Mouse (Mus musculus): ENCODE measurements at regions not wholly inside any gene's neighbourhood (a gene's known extent, or its start where the extent isn't known, plus 50 kb on each side); places are given as distances from the start of the nearest gene placed in this dataset.
"Not testable (repeated sequence)": the region's sequence is repeated elsewhere in the genome, so short reads cannot be mapped to it uniquely, and the experiment has no call there.

- Histone ChIP-seq H3K4me2 (replicated peaks) (no peak overlapping the region), H3K27me3 (no peaks in the 10 kb centered on the region), H3K27ac (no peak overlapping the region), H3K36me3 (no peaks in the 10 kb centered on the region), H3K9ac (no peak overlapping the region), H3K4me3 (no peak overlapping the region), H3K9me3 (no peaks in the 10 kb centered on the region), H3K4me1 (no peaks in the 10 kb centered on the region)
- 71% methylated on average over 1 of the region's 1 CpGs for WGBS
- ATAC-seq (ENCODE audit: low FRiP score, low read depth): no peak
Measured at GRCm38 (mm10) chr4:89753484-89753883, 74.2 kb downstream of the Dmrta1 start.

- H3K27me3 ChIP-seq: no peaks in the 10 kb centered on the region
- H3K4me2 ChIP-seq (replicated peaks): no peak overlapping the region
- H3K27ac ChIP-seq: no peak overlapping the region
- no peak for ATAC-seq (ENCODE audit: low FRiP score, low read depth)
- H3K9me3 ChIP-seq: no peaks in the 10 kb centered on the region
- no peak overlapping the region for H3K9ac ChIP-seq
- WGBS: 47% methylated on average over 10 of the region's 10 CpGs
- H3K36me3 ChIP-seq: no peaks in the 10 kb centered on the region
- no peaks in the 10 kb centered on the region for H3K4me1 ChIP-seq
- no peak overlapping the region for H3K4me3 ChIP-seq
Measured at GRCm38 (mm10) chr4:89776269-89776668, 97.0 kb downstream of the Dmrta1 start.

DNA sequence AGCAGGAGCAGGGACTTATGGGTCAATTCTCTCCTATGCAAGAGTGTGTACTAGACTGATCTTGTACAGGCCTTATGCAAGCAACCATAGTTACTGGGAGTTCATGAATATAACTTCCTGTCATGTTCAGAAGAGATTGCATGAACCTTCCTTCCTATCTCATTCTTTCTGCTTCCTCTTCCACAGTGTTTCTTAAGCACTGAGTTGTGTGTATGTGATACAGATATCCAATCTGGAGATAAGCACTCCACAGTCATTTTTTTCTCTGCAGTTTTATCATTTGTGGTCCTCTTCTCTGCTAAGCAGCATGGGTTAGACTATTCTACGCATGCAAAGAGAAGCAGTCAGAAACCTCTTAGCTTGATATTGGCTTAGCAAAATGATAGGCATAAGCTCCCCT is 102.3 kb downstream of the Dmrta1 start:
- Histone ChIP-seq H3K4me1 (no peaks in the 10 kb centered on the region), H3K27ac (no peak overlapping the region), H3K27me3 (no peaks in the 10 kb centered on the region), H3K36me3 (no peaks in the 10 kb centered on the region), H3K9me3 (no peaks in the 10 kb centered on the region), H3K4me3 (no peak overlapping the region), H3K9ac (no peak overlapping the region), H3K4me2 (replicated peaks) (no peak overlapping the region)
- no peak for ATAC-seq (ENCODE audit: low FRiP score, low read depth)
- 89% methylated on average over 1 of the region's 1 CpGs for WGBS

GRCm38 (mm10) chr4:89816823-89817222 is 137.6 kb downstream of the Dmrta1 start:
- H3K4me2 ChIP-seq (replicated peaks): no peak overlapping the region
- ATAC-seq (ENCODE audit: low FRiP score, low read depth): no peak
- H3K27ac ChIP-seq: no peak overlapping the region
- no peaks in the 10 kb centered on the region for H3K4me1 ChIP-seq
- H3K27me3 ChIP-seq: no peaks in the 10 kb centered on the region
- 88% methylated on average over 7 of the region's 7 CpGs for WGBS
- H3K9ac ChIP-seq: no peak overlapping the region
- H3K4me3 ChIP-seq: no peak overlapping the region
- H3K36me3 ChIP-seq: no peaks in the 10 kb centered on the region
- no peaks in the 10 kb centered on the region for H3K9me3 ChIP-seq

DNA sequence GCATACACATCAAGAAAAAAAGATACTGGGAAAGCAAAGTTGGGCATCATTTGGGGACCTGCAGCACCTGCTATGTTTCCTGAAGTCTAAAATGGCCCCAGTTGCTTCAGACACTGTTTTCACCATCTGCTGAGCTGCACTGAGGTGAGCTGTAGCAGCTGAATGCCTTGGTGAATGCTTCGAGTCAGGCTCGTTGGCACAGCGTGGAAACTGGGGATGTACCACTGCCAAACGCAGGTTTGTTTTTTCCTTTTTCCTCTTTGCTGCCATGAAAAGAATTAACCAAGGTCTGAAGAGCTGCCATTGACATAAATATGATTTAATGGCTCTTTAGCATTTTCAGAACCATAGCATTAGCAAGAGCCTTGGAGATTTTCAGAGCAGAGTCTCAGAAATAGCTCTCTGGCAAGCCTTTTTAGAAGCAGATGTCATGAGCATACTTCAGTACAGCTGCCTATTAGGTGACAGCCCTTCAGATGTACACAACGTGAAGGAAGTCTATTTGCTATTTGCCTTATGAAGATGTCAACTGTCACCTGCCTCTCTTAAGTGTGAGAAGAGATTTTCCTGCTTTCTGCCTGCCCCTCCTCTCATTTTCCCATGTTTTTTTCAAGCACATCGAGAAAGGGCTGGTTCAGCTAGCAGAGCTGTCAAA is 155.4 kb downstream of the Dmrta1 start:
- Histone ChIP-seq H3K36me3 (no peaks in the 10 kb centered on the region), H3K4me1 (no peaks in the 10 kb centered on the region), H3K9ac (no peak overlapping the region), H3K27ac (no peak overlapping the region), H3K27me3 (no peaks in the 10 kb centered on the region), H3K4me3 (no peak overlapping the region), H3K9me3 (no peaks in the 10 kb centered on the region), H3K4me2 (replicated peaks) (no peak overlapping the region)
- ATAC-seq (ENCODE audit: low FRiP score, low read depth): no peak
- 67% methylated on average over 6 of the region's 6 CpGs for WGBS

- not testable (repeated sequence) for H3K9ac ChIP-seq, H3K4me3 ChIP-seq, H3K27me3 ChIP-seq, H3K4me1 ChIP-seq, H3K36me3 ChIP-seq, H3K9me3 ChIP-seq, H3K27ac ChIP-seq
- 35% methylated on average over 8 of the region's 15 CpGs for WGBS
- ATAC-seq (ENCODE audit: low FRiP score, low read depth): peak; percentile 61; the same call in 1 of the 2 replicates
- H3K4me2 ChIP-seq (replicated peaks): peak overlapping the region; percentile 27; the same call in 1 of the 2 replicates
Measured at GRCm38 (mm10) chr4:89875375-89876055, 196.3 kb downstream of the Dmrta1 start.

DNA sequence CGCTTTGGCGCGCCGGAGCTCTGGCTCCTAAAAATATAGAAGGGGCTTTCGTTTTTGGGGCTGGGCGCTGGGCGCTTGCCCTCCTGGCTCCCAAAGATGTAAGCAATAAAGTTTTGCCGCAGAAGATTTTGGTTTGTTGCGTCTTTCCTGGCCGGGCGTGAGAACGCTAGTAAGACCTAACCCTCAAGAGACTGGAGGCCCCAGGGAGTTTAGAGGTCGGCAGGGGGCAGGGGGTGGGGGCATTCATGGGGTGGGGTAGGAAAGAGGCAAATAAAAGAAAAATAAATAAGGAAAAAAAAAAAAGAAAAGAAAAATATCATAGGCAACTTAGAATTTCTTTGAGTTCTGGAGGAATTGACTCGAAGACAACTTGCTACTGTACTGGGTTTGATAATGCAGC is 196.9 kb downstream of the Dmrta1 start:
- H3K9me3 ChIP-seq; H3K4me1 ChIP-seq; H3K27me3 ChIP-seq; H3K27ac ChIP-seq; H3K9ac ChIP-seq; H3K36me3 ChIP-seq; ATAC-seq (ENCODE audit: low FRiP score, low read depth): not testable (repeated sequence)
- Histone ChIP-seq H3K4me2 (replicated peaks) (peak overlapping the region; percentile 60), H3K4me3 (peak overlapping the region; percentile 41)
- WGBS: 26% methylated on average over 7 of the region's 14 CpGs

- Histone ChIP-seq H3K27me3 (no peaks in the 10 kb centered on the region), H3K4me1 (no peaks in the 10 kb centered on the region)
- WGBS: 51% methylated on average over 3 of the region's 3 CpGs
Measured at GRCm38 (mm10) chr4:89881083-89881482, 201.8 kb downstream of the Dmrta1 start.

GRCm38 (mm10) chr4:89909622-89910021 is 230.4 kb downstream of the Dmrta1 start:
- Histone ChIP-seq H3K4me1 (no peaks in the 10 kb centered on the region), H3K4me2 (replicated peaks) (no peak overlapping the region), H3K9me3 (no peaks in the 10 kb centered on the region), H3K9ac (no peak overlapping the region), H3K27ac (no peak overlapping the region), H3K27me3 (no peaks in the 10 kb centered on the region), H3K4me3 (no peak overlapping the region), H3K36me3 (no peaks in the 10 kb centered on the region)
- no peak for ATAC-seq (ENCODE audit: low FRiP score, low read depth)

More at GRCm38 (mm10) chr4:89881083-89881482, 201.8 kb downstream of the Dmrta1 start:
- Histone ChIP-seq H3K27ac (no peak overlapping the region), H3K36me3 (no peaks in the 10 kb centered on the region), H3K9ac (no peak overlapping the region), H3K9me3 (no peaks in the 10 kb centered on the region), H3K4me3 (no peak overlapping the region), H3K4me2 (replicated peaks) (no peak overlapping the region)
- no peak for ATAC-seq (ENCODE audit: low FRiP score, low read depth)

DNA sequence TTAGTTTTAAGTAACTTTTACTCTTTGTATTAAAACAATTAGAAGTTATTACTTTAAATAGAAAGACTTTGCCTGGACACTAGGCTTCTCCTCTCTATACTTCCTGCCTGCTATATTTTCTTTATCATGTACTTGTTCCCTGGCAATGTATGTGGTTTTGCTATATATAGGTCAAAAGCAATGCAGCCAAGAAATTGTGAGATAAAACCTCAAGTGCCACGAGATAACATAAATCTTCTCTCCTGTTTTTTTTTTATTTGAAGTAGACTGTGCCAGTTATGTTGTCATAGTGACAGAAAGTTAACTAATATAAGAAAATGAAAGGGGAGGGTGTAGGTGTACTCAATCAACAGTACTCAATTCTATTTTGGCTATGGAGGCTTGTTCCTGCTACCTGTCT is 258.4 kb downstream of the Dmrta1 start:
- H3K4me1 ChIP-seq: no peaks in the 10 kb centered on the region
- H3K27me3 ChIP-seq: no peaks in the 10 kb centered on the region
- H3K9ac ChIP-seq: no peak overlapping the region
- no peak overlapping the region for H3K4me2 ChIP-seq (replicated peaks)
- no peak overlapping the region for H3K27ac ChIP-seq
- WGBS: 76% methylated on average over 1 of the region's 1 CpGs
- no peaks in the 10 kb centered on the region for H3K9me3 ChIP-seq
- ATAC-seq (ENCODE audit: low FRiP score, low read depth): no peak
- H3K36me3 ChIP-seq: no peaks in the 10 kb centered on the region
- no peak overlapping the region for H3K4me3 ChIP-seq

GRCm38 (mm10) chr4:89941308-89941707 is 262.1 kb downstream of the Dmrta1 start:
- H3K27ac ChIP-seq: no peak overlapping the region
- no peaks in the 10 kb centered on the region for H3K36me3 ChIP-seq
- no peak overlapping the region for H3K4me2 ChIP-seq (replicated peaks)
- H3K27me3 ChIP-seq: no peaks in the 10 kb centered on the region
- WGBS: 33% methylated on average over 4 of the region's 4 CpGs
- H3K9me3 ChIP-seq: no peaks in the 10 kb centered on the region
- H3K9ac ChIP-seq: no peak overlapping the region
- no peaks in the 10 kb centered on the region for H3K4me1 ChIP-seq
- H3K4me3 ChIP-seq: no peak overlapping the region
- ATAC-seq (ENCODE audit: low FRiP score, low read depth): no peak

DNA sequence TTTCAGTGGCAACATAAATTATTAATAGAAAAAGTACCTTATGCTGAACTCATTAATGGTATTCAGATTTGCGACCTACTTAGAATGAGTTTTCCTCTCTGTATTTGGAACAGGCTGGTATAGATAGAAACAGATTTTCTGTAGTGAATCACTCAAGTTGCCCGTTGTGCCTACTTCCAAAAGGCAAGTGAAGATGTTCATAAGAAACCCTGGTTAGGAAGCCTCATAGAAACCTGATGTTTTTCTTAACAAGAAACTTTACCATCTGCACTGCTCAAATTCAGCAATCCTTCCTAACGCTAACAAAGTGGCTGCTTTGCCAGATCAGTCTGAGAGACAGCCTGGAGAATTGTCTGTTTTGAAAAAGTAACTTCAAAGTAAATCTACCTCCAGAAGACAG is 242.5 kb upstream of the Zfp352 start:
- Histone ChIP-seq H3K27ac (no peak overlapping the region), H3K4me3 (no peak overlapping the region), H3K9ac (no peak overlapping the region), H3K27me3 (no peaks in the 10 kb centered on the region), H3K36me3 (no peaks in the 10 kb centered on the region), H3K4me2 (replicated peaks) (no peak overlapping the region), H3K4me1 (no peaks in the 10 kb centered on the region), H3K9me3 (no peaks in the 10 kb centered on the region)
- 68% methylated on average over 3 of the region's 3 CpGs for WGBS
- no peak for ATAC-seq (ENCODE audit: low FRiP score, low read depth)

DNA sequence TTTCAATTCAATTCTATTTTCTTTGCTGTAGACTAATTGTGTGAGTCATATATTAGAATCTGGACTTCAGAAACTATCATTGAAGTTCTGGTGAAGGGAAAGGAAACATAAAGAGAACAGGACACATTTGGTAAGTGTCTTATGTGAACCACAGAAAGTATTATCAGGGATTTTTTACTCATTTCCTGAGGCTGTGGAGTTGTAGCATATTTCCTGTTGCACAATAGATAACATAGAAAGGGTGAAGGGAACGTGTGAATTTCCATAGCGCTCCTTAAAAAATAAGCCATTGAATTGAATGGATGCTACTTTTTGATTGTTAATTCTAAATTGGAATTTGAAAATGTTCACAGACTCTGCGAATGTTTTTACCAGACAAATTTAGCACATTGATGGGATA is 215.2 kb upstream of the Zfp352 start:
- no peaks in the 10 kb centered on the region for H3K36me3 ChIP-seq
- WGBS: 83% methylated on average over 3 of the region's 3 CpGs
- H3K9me3 ChIP-seq: no peaks in the 10 kb centered on the region
- ATAC-seq (ENCODE audit: low FRiP score, low read depth): no peak
- H3K9ac ChIP-seq: no peak overlapping the region
- H3K4me1 ChIP-seq: no peaks in the 10 kb centered on the region
- H3K27ac ChIP-seq: no peak overlapping the region
- H3K4me3 ChIP-seq: no peak overlapping the region
- no peak overlapping the region for H3K4me2 ChIP-seq (replicated peaks)
- H3K27me3 ChIP-seq: no peaks in the 10 kb centered on the region

Measured in limb, embryonic 13.5 days (tissue).